Mouse (Mus musculus) hindbrain, embryonic 12.5 days (tissue): Measurements from ENCODE around the gene Pacsin2. TPM values are rescaled to one million over a fixed set of nuclear protein-coding genes. Genes with fewer than 3 reads are reported as not detected.
"Not testable (repeated sequence)": the region's sequence is repeated elsewhere in the genome, so short reads cannot be mapped to it uniquely, and the experiment has no call there.

Experiments
- ATAC-seq: fragments of 200-750 bp; cut with Nextera tagmentation; 2 replicates; pipeline ENCODE4 v1.8.0; 2017; ENCODE audit warnings: moderate TSS enrichment; ENCODE audit not compliant: low FRiP score
- H3K27ac ChIP-seq: fragments of 300-500 bp; sonication (generic); 2 replicates; pipeline ENCODE4 v1.5.1; 2016; ENCODE audit warnings: mild to moderate bottlenecking
- H3K27me3 ChIP-seq: fragments of 300-500 bp; sonication (generic); 2 replicates; pipeline ENCODE4 v1.6.1; 2016; ENCODE audit warnings: mild to moderate bottlenecking
- H3K36me3 ChIP-seq: fragments of 300-500 bp; sonication (generic); 2 replicates; pipeline ENCODE4 v1.6.1; 2016; ENCODE audit warnings: mild to moderate bottlenecking
- H3K4me1 ChIP-seq: fragments of 300-500 bp; sonication (generic); 2 replicates; pipeline ENCODE4 v1.6.1; 2016
- H3K4me2 ChIP-seq: fragments of 300-500 bp; sonication (generic); replicated peaks from 2 replicates; pipeline ENCODE4 v1.6.1; 2016; ENCODE audit warnings: mild to moderate bottlenecking
- H3K4me3 ChIP-seq: fragments of 300-500 bp; sonication (generic); 2 replicates; pipeline ENCODE4 v1.5.1; 2016; ENCODE audit warnings: mild to moderate bottlenecking
- H3K9ac ChIP-seq: fragments of 300-500 bp; sonication (generic); 2 replicates; pipeline ENCODE4 v1.6.1; 2016; ENCODE audit warnings: mild to moderate bottlenecking, moderate library complexity
- H3K9me3 ChIP-seq: fragments of 300-500 bp; sonication (generic); replicated peaks from 2 replicates; pipeline ENCODE4 v1.6.1; 2016; ENCODE audit warnings: mild to moderate bottlenecking
- WGBS: fragments of 180-500 bp; shearing (Covaris S2); methylation state at CpG from one replicate; pipeline ENCODE4 v1.1.7; 2016; 5-methylcytosine and 5-hydroxymethylcytosine counted together
- polyA plus RNA-seq: library from polyadenylated mRNA; unstranded; fragments of >200 nt; fragmentation: Nextera tagmentation; extraction: Ambion mirVana; gene quantifications from 2 replicates; pipeline ENCODE4 v1.2.1, GENCODE M21; 2016

The Pacsin2 gene
- polyA plus RNA-seq, 1 experiment from 2014 or later = 46.9 TPM

DNA sequence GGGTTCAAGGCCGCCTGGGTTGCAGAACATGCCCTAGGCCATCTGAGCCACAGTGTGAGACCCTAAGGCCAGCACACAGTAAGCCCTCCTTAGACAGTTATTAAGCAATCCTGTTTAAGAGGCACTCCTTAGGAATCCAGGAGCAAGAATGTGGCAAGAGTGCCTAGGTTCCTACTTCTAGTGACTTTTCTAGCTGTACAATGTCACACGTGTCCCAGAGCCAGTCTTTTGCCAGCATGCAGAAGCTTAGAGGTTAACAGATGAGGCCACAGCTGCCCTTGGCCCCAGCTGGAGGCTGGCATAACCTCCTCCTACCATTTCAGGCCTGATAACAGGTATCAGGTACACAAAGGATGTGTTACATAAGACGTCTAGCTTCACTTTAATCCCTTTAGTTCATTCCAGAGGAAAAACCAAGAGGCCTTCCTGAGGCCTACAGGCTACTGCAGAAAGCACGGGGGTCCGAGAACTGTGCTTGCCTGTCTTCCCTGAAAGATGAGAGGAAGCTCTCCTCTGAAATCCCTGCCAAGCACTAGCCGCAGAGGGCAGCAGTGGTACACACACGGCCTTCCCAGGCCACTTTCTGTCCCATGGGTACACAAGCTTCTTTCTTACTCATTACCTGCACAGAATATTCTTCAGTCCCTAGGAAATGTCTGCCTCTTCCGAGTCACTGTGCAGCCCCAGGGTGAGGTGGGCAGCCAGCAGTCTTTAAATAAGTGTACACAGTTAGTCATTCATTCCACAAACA, 55.5 kb downstream of the Pacsin2 start:
- Histone ChIP-seq H3K36me3 (no peaks in the 10 kb centered on the region), H3K27ac (no peak overlapping the region), H3K4me1 (0 out of 2 replicates have a peak, but pooled peaks cover 12% of the 10 kb centered on the region), H3K9ac (no peak overlapping the region), H3K9me3 (no peaks in the 10 kb centered on the region), H3K4me3 (no peak overlapping the region), H3K27me3 (no peaks in the 10 kb centered on the region), H3K4me2 (no peak overlapping the region)
- no peak for ATAC-seq
- WGBS = 82% methylated on average over 8 of the region's 8 CpGs

DNA sequence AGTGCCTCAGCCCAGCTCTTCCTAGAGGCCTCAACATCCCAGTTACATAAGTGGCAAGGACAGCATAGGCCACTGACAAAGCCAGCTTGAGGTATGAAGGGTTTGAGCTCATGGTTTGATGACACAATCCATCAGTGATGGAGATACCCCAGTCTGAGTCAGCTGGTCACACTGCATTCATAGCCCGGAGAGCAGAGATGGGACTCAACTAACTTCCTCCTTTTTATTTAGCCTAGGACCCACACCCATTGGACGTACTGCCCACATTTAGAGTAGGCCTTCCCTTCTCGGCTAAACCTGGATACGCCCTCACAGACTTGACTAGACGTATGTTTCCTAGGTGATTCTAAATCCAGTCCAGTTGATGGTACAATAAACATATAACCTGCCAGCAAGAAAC, 56.2 kb downstream of the Pacsin2 start:
- no peaks in the 10 kb centered on the region for H3K27me3 ChIP-seq
- H3K9me3 ChIP-seq = no peaks in the 10 kb centered on the region
- ATAC-seq = no peak
- H3K4me1 ChIP-seq = 0 out of 2 replicates have a peak, but pooled peaks cover 13% of the 10 kb centered on the region
- H3K4me3 ChIP-seq = no peak overlapping the region
- no peak overlapping the region for H3K9ac ChIP-seq
- 89% methylated on average over 5 of the region's 5 CpGs for WGBS
- H3K4me2 ChIP-seq = no peak overlapping the region
- no peaks in the 10 kb centered on the region for H3K36me3 ChIP-seq
- H3K27ac ChIP-seq = no peak overlapping the region

DNA sequence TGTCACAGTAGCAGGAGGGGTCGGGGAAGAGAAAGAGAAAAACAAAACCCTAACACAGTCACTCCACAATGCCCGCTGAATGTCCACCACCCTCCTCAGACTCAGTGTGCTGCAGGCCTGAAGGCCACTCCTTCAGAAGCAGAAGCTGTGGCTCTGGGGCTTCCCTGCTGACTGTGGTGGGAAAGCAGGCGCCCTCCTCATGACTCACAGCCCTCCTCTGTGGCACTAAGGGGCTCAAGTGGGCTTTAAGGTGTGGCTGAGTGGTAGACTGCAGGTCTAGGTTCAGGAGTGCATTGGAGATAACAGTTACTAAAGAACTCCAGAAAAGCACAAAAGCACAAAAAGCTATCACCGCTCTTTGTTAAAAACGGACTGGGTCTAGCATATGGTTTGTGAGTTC, 56.9 kb downstream of the Pacsin2 start:
- Histone ChIP-seq H3K9ac (no peak overlapping the region), H3K9me3 (no peaks in the 10 kb centered on the region), H3K4me2 (no peak overlapping the region), H3K4me1 (0 out of 2 replicates have a peak, but pooled peaks cover 15% of the 10 kb centered on the region), H3K36me3 (no peaks in the 10 kb centered on the region), H3K27ac (no peak overlapping the region), H3K4me3 (no peak overlapping the region), H3K27me3 (no peaks in the 10 kb centered on the region)
- no peak for ATAC-seq
- WGBS = 83% methylated on average over 5 of the region's 5 CpGs

DNA sequence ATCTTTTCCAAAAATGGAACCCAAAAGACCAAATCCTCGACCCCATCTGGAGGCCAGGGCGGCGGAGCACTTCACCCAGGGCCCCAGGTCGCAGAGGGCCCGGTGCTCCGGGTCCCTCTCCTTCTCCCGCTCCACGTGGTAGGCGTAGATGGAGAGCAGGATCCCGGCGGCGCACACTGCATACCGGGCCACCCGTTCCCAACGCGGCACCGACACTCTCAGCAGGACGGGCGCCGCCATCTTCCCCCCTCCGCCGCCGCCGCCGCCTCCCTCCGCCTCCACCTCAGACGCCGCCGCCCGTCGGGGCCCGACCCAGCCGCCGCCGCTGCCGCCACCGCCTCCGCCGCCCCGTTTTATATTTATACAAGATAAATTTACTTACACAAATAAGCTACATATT, 58.5 kb downstream of the Pacsin2 start:
- not testable (repeated sequence) for H3K27me3 ChIP-seq, ATAC-seq, H3K9ac ChIP-seq, H3K27ac ChIP-seq, H3K36me3 ChIP-seq, H3K4me3 ChIP-seq, H3K9me3 ChIP-seq, H3K4me2 ChIP-seq
- 89% methylated on average over 19 of the region's 40 CpGs for WGBS
- H3K4me1 ChIP-seq = 0 out of 2 replicates have a peak, but pooled peaks cover 15% of the 10 kb centered on the region

DNA sequence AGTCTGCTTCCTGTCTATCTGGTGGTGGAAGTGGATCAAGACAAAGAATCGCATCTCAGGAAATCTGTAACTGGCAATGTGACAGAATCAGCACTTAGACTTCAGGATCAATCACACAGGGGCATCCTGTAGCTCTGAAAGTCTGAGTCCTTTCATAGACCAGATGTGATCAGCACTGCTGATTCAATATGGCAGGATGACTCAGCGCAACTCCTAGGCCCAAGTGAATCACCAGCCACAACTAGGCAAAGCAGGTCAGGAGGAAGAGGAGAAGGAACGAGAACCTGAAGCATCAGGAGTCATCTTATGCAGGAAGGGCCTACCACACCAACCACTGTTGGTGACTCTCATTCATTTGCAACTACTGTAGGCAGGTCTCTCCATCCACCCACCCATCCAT, 60.4 kb downstream of the Pacsin2 start:
- 95% methylated on average over 3 of the region's 3 CpGs for WGBS
- H3K4me3 ChIP-seq = no peak overlapping the region
- no peaks in the 10 kb centered on the region for H3K9me3 ChIP-seq
- H3K27me3 ChIP-seq = no peaks in the 10 kb centered on the region
- H3K9ac ChIP-seq = no peak overlapping the region
- no peak for ATAC-seq
- no peak overlapping the region for H3K4me2 ChIP-seq
- 0 out of 2 replicates have a peak, but pooled peaks cover 8% of the 10 kb centered on the region for H3K4me1 ChIP-seq
- H3K27ac ChIP-seq = no peak overlapping the region
- H3K36me3 ChIP-seq = no peaks in the 10 kb centered on the region

DNA sequence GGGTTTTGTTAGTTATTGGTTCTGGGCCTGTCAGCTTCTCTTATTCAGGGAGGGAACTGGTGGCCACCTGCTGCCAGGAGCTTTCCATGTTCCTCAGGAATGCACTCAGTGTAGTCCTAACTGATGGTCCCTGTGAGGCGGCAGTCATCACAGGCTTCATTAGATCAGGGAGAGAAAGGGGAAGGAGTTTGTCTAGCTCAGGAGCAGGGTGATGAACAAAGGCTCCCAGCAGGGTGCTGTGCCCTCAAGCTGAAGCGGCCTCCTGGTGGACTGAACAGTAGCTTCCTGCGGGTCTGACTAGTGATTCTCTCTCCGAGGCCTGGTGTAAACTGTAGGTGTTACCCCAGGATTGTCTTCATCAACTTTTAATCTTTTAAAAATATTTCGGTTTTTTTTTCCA, 61.4 kb downstream of the Pacsin2 start:
- Histone ChIP-seq H3K4me3 (no peak overlapping the region), H3K9me3 (no peaks in the 10 kb centered on the region), H3K4me1 (0 out of 2 replicates have a peak, but pooled peaks cover 3% of the 10 kb centered on the region), H3K4me2 (no peak overlapping the region), H3K27me3 (no peaks in the 10 kb centered on the region), H3K27ac (no peak overlapping the region), H3K36me3 (no peaks in the 10 kb centered on the region), H3K9ac (no peak overlapping the region)
- ATAC-seq = no peak
- WGBS = 51% methylated on average over 5 of the region's 5 CpGs

DNA sequence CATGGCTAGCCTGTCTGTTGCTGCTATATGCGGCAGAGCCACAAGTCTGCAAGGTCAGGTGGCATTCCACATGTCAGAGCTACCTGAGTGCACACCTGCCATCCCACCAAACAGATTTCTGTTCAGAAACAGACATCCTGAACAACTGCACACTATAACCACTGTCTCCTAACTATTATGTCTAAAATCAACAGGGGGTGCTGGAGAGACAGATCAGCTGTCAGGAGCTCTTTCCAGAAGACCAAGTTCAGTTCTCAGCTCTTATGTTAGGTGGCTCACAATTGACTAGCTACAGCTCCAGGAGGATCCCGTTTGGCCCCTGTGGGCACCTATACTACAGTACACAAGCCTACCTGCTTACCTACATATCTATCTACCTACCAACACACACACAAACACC, 71.7 kb downstream of the Pacsin2 start:
- no peak for ATAC-seq
- WGBS = 75% methylated on average over 2 of the region's 2 CpGs
- H3K4me3 ChIP-seq = no peak overlapping the region

DNA sequence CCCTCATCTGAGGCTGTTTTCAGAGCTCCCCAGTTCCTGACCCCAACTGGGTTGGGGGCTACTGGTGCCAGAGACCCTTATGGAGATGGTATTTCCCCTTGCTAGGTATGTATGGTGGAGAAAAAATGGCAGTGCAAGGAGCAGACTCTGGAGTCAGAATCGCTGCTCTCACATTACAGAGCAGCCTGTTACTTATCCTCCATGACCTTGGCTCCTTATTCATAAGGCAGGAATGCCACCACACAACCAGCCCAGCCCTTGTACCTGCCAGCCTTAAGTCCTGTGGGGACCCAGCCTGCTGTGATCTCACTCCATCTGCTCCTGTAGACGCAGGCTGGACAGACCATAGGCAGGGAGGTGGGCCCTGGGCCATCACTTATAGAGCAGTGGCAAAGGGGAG, 76.5 kb downstream of the Pacsin2 start:
- Histone ChIP-seq H3K4me1 (no peaks in the 10 kb centered on the region), H3K27me3 (no peaks in the 10 kb centered on the region), H3K27ac (no peak overlapping the region), H3K36me3 (peaks cover 46% of the 10 kb centered on the region), H3K9me3 (no peaks in the 10 kb centered on the region), H3K4me2 (no peak overlapping the region), H3K9ac (no peak overlapping the region), H3K4me3 (no peak overlapping the region)
- WGBS = 91% methylated on average over 2 of the region's 2 CpGs
- ATAC-seq = no peak

More for the DNA sequence above, 71.7 kb downstream of the Pacsin2 start:
- H3K27me3 ChIP-seq = no peaks in the 10 kb centered on the region
- H3K36me3 ChIP-seq = peaks cover 15% of the 10 kb centered on the region; the same call in 1 of the 2 replicates
- H3K4me1 ChIP-seq = peaks cover 6% of the 10 kb centered on the region; the same call in 1 of the 2 replicates
- H3K4me2 ChIP-seq = no peak overlapping the region
- H3K9ac ChIP-seq = no peak overlapping the region
- no peak overlapping the region for H3K27ac ChIP-seq
- no peaks in the 10 kb centered on the region for H3K9me3 ChIP-seq

DNA sequence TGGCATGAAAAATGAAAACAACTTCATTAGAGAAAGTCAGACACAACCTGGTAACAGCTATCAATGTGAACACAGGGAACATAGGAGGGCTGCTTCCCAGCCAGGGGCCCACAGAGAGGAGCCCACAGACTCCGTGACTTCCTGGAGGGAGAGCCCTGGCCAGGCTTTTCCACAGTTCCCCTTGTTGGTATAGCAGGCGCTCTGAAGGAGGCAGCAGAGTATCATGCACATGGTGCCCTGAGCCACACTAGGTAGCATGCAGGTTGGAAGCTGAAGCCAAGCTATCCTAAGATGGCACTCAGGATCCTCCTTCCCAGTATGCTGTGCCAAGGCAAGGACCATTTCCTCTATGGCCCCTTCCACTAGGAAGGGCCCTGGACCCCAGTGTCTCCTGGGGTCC, 80.8 kb downstream of the Pacsin2 start:
- WGBS = 90% methylated on average over 2 of the region's 2 CpGs
- no peaks in the 10 kb centered on the region for H3K9me3 ChIP-seq
- H3K27ac ChIP-seq = no peak overlapping the region

DNA sequence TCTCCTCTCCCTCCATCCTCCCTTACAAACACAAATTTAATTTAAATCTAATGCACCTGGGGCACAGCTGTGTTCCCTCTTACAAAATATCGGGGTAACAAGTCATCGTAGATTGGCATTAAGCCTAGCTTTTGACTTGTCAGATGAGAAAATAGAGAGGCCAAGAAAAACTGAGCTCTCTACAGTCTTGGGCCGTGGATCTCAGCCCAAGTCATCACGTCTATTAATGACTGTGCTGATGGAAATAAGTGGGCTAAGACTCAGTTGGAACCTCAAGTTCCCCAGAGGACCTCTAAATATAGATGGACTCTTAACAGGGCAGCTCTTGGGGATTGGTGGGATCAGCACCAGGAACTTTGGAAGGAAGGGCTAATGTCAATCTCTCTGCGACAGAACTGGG, 81.3 kb downstream of the Pacsin2 start:
- Histone ChIP-seq H3K36me3 (peaks cover 56% of the 10 kb centered on the region), H3K4me3 (no peak overlapping the region), H3K9me3 (no peaks in the 10 kb centered on the region), H3K27me3 (no peaks in the 10 kb centered on the region), H3K9ac (no peak overlapping the region), H3K27ac (no peak overlapping the region), H3K4me1 (no peaks in the 10 kb centered on the region), H3K4me2 (no peak overlapping the region)
- no peak for ATAC-seq
- WGBS = 96% methylated on average over 5 of the region's 5 CpGs

More for the DNA sequence above, 80.8 kb downstream of the Pacsin2 start:
- no peak for ATAC-seq
- Histone ChIP-seq H3K4me2 (no peak overlapping the region), H3K9ac (no peak overlapping the region), H3K4me3 (no peak overlapping the region), H3K4me1 (no peaks in the 10 kb centered on the region), H3K27me3 (no peaks in the 10 kb centered on the region), H3K36me3 (peaks cover 56% of the 10 kb centered on the region)

DNA sequence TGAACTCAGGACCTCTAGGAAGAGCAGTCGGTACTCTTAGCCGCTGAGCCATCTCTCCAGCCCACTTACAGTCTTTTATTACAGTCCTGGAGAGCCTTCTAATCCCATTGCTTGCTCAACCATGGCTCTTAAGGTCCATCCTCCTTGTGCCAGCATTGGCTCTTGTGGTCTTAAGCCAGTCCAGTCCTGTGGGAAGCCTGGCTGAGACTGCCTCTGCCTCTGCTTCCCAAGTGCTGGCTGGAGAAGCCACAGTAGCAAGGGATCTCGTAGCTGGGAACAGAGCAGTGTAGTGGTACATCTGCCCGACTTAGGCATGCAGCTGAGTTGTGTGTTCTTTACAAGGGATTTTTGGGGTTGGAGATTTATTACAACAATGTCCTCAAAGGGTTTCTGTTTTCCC, 81.9 kb downstream of the Pacsin2 start:
- H3K36me3 ChIP-seq = peaks cover 52% of the 10 kb centered on the region
- 89% methylated on average over 4 of the region's 4 CpGs for WGBS
- H3K27ac ChIP-seq = no peak overlapping the region
- H3K9me3 ChIP-seq = no peaks in the 10 kb centered on the region
- no peaks in the 10 kb centered on the region for H3K4me1 ChIP-seq
- no peaks in the 10 kb centered on the region for H3K27me3 ChIP-seq
- H3K9ac ChIP-seq = no peak overlapping the region
- H3K4me3 ChIP-seq = no peak overlapping the region
- no peak overlapping the region for H3K4me2 ChIP-seq
- no peak for ATAC-seq

DNA sequence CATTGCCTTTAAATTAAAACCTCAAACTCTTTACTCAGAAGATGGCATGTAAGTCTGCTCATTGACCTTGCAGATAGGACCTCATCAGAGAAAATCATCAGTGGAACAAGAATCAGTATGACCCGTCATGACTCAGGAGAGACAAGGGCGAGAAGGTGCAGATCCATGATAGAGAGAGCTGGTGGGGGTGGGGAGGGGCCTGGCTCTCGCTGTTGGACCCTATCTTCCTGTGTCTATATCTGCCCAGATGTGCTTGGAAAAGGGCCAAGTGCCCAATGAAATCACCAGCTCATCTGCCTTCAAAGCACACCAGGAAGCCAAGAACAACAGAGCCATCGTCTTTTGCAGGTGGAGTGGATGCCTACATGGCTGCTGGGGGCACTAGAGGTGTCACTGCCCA, 87.3 kb downstream of the Pacsin2 start:
- Histone ChIP-seq H3K9ac (no peak overlapping the region), H3K9me3 (no peaks in the 10 kb centered on the region), H3K4me2 (no peak overlapping the region), H3K4me3 (no peak overlapping the region), H3K4me1 (no peaks in the 10 kb centered on the region), H3K27me3 (no peaks in the 10 kb centered on the region), H3K27ac (no peak overlapping the region), H3K36me3 (peaks cover 17% of the 10 kb centered on the region; the same call in 1 of the 2 replicates)
- 89% methylated on average over 4 of the region's 4 CpGs for WGBS
- no peak for ATAC-seq

DNA sequence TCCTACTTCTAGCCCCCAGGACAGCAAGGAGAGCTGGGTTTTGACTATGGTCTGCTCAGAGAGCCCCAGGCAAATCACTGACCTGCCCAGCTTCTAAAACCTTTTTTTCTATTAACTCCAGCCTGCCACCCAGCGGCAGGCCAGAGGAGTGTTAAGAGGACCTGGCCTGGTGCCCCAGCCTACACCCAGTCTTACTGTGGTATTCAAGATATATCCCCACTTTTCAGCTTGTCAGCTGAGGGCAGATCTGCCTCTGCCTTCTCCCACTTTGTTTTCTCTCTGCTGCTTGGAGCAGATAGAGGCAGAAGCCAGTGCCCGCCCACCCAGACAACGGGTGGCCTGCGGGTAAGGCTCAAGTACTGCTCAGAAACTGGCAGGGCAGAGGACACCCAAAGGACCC, 89.3 kb downstream of the Pacsin2 start:
- peaks cover 13% of the 10 kb centered on the region; the same call in 1 of the 2 replicates for H3K36me3 ChIP-seq
- ATAC-seq = no peak
- 64% methylated on average over 4 of the region's 4 CpGs for WGBS
- H3K27ac ChIP-seq = no peak overlapping the region
- H3K27me3 ChIP-seq = no peaks in the 10 kb centered on the region
- H3K4me2 ChIP-seq = no peak overlapping the region
- no peak overlapping the region for H3K9ac ChIP-seq
- H3K4me3 ChIP-seq = no peak overlapping the region
- no peaks in the 10 kb centered on the region for H3K9me3 ChIP-seq
- no peaks in the 10 kb centered on the region for H3K4me1 ChIP-seq
